Mouse (Mus musculus) stomach, embryonic 14.5 days (tissue): ENCODE measurements around the gene Zfp282. TPM values are rescaled to one million over a fixed set of nuclear protein-coding genes. Genes with fewer than 3 reads are reported as not detected.
A peak's percentile ranks its signal among the peaks of the same experiment; 100 is the strongest.
"Not testable (repeated sequence)": the region's sequence is repeated elsewhere in the genome, so short reads cannot be mapped to it uniquely, and the experiment has no call there.

ENCODE experiments used
- ATAC-seq: fragments of 200-750 bp; cut with Nextera tagmentation; 2 replicates; pipeline ENCODE4 v1.8.0; 2017; ENCODE audit warnings: low read depth, moderate TSS enrichment; ENCODE audit not compliant: insufficient number of reproducible peaks, insufficient read depth, low FRiP score
- H3K27ac ChIP-seq: fragments of 300-500 bp; sonication (generic); 2 replicates; pipeline ENCODE4 v1.5.1; 2014; ENCODE audit warnings: mild to moderate bottlenecking, low read length, moderate library complexity, mixed read lengths
- H3K27me3 ChIP-seq: fragments of 300-500 bp; sonication (generic); 2 replicates; pipeline ENCODE4 v1.6.1; 2014; ENCODE audit warnings: low read length, control low read depth, mixed read lengths; ENCODE audit not compliant: control insufficient read depth, insufficient read depth
- H3K36me3 ChIP-seq: fragments of 300-500 bp; sonication (generic); 2 replicates; pipeline ENCODE4 v1.6.1; 2014; ENCODE audit warnings: mild to moderate bottlenecking, control low read depth, low read length, moderate library complexity, mixed read lengths; ENCODE audit not compliant: control insufficient read depth, insufficient read depth
- H3K4me1 ChIP-seq: fragments of 300-500 bp; sonication (generic); 2 replicates; pipeline ENCODE4 v1.6.1; 2014; ENCODE audit warnings: low read length, control low read depth, mixed read lengths; ENCODE audit not compliant: control insufficient read depth, insufficient read depth
- H3K4me2 ChIP-seq: fragments of 300-500 bp; sonication (generic); replicated peaks from 2 replicates; pipeline ENCODE4 v1.6.1; 2014; ENCODE audit warnings: low read depth, low read length, control low read depth
- H3K4me3 ChIP-seq: fragments of 300-500 bp; sonication (generic); 2 replicates; pipeline ENCODE4 v1.5.1; 2014; ENCODE audit warnings: low read depth, low read length, control low read depth
- H3K9ac ChIP-seq: fragments of 300-500 bp; sonication (generic); replicated peaks from 2 replicates; pipeline ENCODE4 v1.6.1; 2014; ENCODE audit warnings: low read depth, mild to moderate bottlenecking, control low read depth, low read length, moderate library complexity, mixed read lengths
- H3K9me3 ChIP-seq: fragments of 300-500 bp; sonication (generic); 2 replicates; pipeline ENCODE4 v1.6.1; 2016; ENCODE audit warnings: low read depth, low read length, control low read depth; ENCODE audit not compliant: control insufficient read depth
- WGBS: fragments of 180-500 bp; shearing (Covaris S2); extraction: QIAGEN DNeasy Blood & Tissue Kit; methylation state at CpG from one replicate; pipeline ENCODE4 v1.1.7; 2014; 5-methylcytosine and 5-hydroxymethylcytosine counted together
- polyA plus RNA-seq: library from polyadenylated mRNA; unstranded; fragments of >200 nt; fragmentation: Nextera tagmentation; extraction: Ambion mirVana; gene quantifications from 2 replicates; pipeline ENCODE4 v1.2.1, GENCODE M21; 2014

Gene Zfp282
- polyA plus RNA-seq, 1 experiment from 2014 or later: 13.4 TPM

GRCm38 (mm10) chr6:47841077-47841476 lies 35.9 kb upstream of the Zfp282 start:
- no peak overlapping the region for H3K27ac ChIP-seq

GRCm38 (mm10) chr6:47841831-47842230 lies 35.2 kb upstream of the Zfp282 start:
- 96% methylated on average over 2 of the region's 2 CpGs for WGBS

More at GRCm38 (mm10) chr6:47841077-47841476, 35.9 kb upstream of the Zfp282 start:
- Histone ChIP-seq H3K27me3 (no peaks in the 10 kb centered on the region), H3K4me3 (no peak overlapping the region), H3K36me3 (no peaks in the 10 kb centered on the region), H3K9me3 (no peaks in the 10 kb centered on the region), H3K4me1 (0 out of 2 replicates have a peak, but pooled peaks cover 5% of the 10 kb centered on the region), H3K9ac (no peak overlapping the region), H3K4me2 (no peak overlapping the region)
- 97% methylated on average over 1 of the region's 1 CpGs for WGBS
- no peak for ATAC-seq

GRCm38 (mm10) chr6:47842337-47842736 lies 34.7 kb upstream of the Zfp282 start:
- H3K36me3 ChIP-seq: no peaks in the 10 kb centered on the region
- H3K4me3 ChIP-seq: no peak overlapping the region
- ATAC-seq: no peak
- H3K27ac ChIP-seq: no peak overlapping the region
- WGBS: 84% methylated on average over 1 of the region's 1 CpGs
- H3K4me2 ChIP-seq: no peak overlapping the region
- H3K4me1 ChIP-seq: 0 out of 2 replicates have a peak, but pooled peaks cover under 1% of the 10 kb centered on the region
- no peaks in the 10 kb centered on the region for H3K9me3 ChIP-seq
- no peak overlapping the region for H3K9ac ChIP-seq
- no peaks in the 10 kb centered on the region for H3K27me3 ChIP-seq

More at GRCm38 (mm10) chr6:47841831-47842230, 35.2 kb upstream of the Zfp282 start:
- Histone ChIP-seq H3K9me3 (no peaks in the 10 kb centered on the region), H3K9ac (no peak overlapping the region), H3K4me1 (0 out of 2 replicates have a peak, but pooled peaks cover 5% of the 10 kb centered on the region), H3K4me2 (no peak overlapping the region), H3K4me3 (no peak overlapping the region), H3K27me3 (no peaks in the 10 kb centered on the region), H3K36me3 (no peaks in the 10 kb centered on the region), H3K27ac (no peak overlapping the region)
- no peak for ATAC-seq

GRCm38 (mm10) chr6:47845779-47846178 lies 31.2 kb upstream of the Zfp282 start:
- Histone ChIP-seq H3K4me2 (no peak overlapping the region), H3K27me3 (no peaks in the 10 kb centered on the region), H3K4me1 (no peaks in the 10 kb centered on the region), H3K9ac (no peak overlapping the region), H3K36me3 (no peaks in the 10 kb centered on the region), H3K9me3 (no peaks in the 10 kb centered on the region), H3K27ac (no peak overlapping the region), H3K4me3 (no peak overlapping the region)
- no peak for ATAC-seq

- no peaks in the 10 kb centered on the region for H3K27me3 ChIP-seq
- no peak for ATAC-seq
- no peak overlapping the region for H3K4me2 ChIP-seq
- no peaks in the 10 kb centered on the region for H3K9me3 ChIP-seq
- H3K4me1 ChIP-seq: no peaks in the 10 kb centered on the region
- peaks cover 12% of the 10 kb centered on the region for H3K36me3 ChIP-seq
- H3K4me3 ChIP-seq: no peak overlapping the region
- H3K27ac ChIP-seq: no peak overlapping the region
- 92% methylated on average over 6 of the region's 6 CpGs for WGBS
- H3K9ac ChIP-seq: no peak overlapping the region
Observed at GRCm38 (mm10) chr6:47857241-47857640, 19.8 kb upstream of the Zfp282 start.

GRCm38 (mm10) chr6:47857729-47858128 lies 19.3 kb upstream of the Zfp282 start:
- WGBS: 87% methylated on average over 3 of the region's 3 CpGs
- not testable (repeated sequence) for H3K9me3 ChIP-seq, H3K27ac ChIP-seq, H3K27me3 ChIP-seq, ATAC-seq, H3K4me1 ChIP-seq, H3K9ac ChIP-seq, H3K4me3 ChIP-seq, H3K4me2 ChIP-seq
- H3K36me3 ChIP-seq: peaks cover 12% of the 10 kb centered on the region

- H3K27me3 ChIP-seq: no peaks in the 10 kb centered on the region
- no peak overlapping the region for H3K27ac ChIP-seq
- WGBS: 90% methylated on average over 5 of the region's 5 CpGs
- ATAC-seq: no peak
- peaks cover 7% of the 10 kb centered on the region; the same call in 1 of the 2 replicates for H3K36me3 ChIP-seq
- H3K4me1 ChIP-seq: no peaks in the 10 kb centered on the region
- H3K9me3 ChIP-seq: no peaks in the 10 kb centered on the region
- no peak overlapping the region for H3K4me3 ChIP-seq
- no peak overlapping the region for H3K9ac ChIP-seq
- no peak overlapping the region for H3K4me2 ChIP-seq
Observed at GRCm38 (mm10) chr6:47872266-47872665, 4.7 kb upstream of the Zfp282 start.

GRCm38 (mm10) chr6:47877461-47878132 lies 593 bp downstream of the Zfp282 start:
- H3K36me3 ChIP-seq: peaks cover 23% of the 10 kb centered on the region
- peak overlapping the region; percentile 98 for H3K27ac ChIP-seq
- peak; percentile 96 for ATAC-seq
- peaks cover 14% of the 10 kb centered on the region for H3K4me1 ChIP-seq
- under 1% methylated on average over 65 of the region's 71 CpGs for WGBS
- H3K4me3 ChIP-seq: peak overlapping the region; percentile 81
- H3K9ac ChIP-seq: peak overlapping the region; percentile 77
- no peaks in the 10 kb centered on the region for H3K9me3 ChIP-seq
- no peaks in the 10 kb centered on the region for H3K27me3 ChIP-seq
- H3K4me2 ChIP-seq: peak overlapping the region; percentile 86

GRCm38 (mm10) chr6:47878133-47878514 lies 1.1 kb downstream of the Zfp282 start:
- Histone ChIP-seq H3K4me2 (peak overlapping the region; percentile 86), H3K9ac (peak overlapping the region; percentile 77), H3K4me1 (peaks cover 14% of the 10 kb centered on the region), H3K9me3 (no peaks in the 10 kb centered on the region), H3K27ac (peak overlapping the region; percentile 98), H3K36me3 (peaks cover 28% of the 10 kb centered on the region), H3K4me3 (peak overlapping the region; percentile 81), H3K27me3 (no peaks in the 10 kb centered on the region)
- 1% methylated on average over 11 of the region's 11 CpGs for WGBS
- no peak for ATAC-seq
